In genomic region chr8:111962589-111962988, GRCm38 (mm10) we compare ENCODE assay signal across 10 mouse cellular contexts.
"Had no signal": no experiment of that assay in that cellular context is flagged by ENCODE, and none has a peak within 500 bp of the region (broad histone marks: within the 10 kb centered on the region; RNA-seq: fewer than 3 reads in every experiment).

No protein-coding gene starts in this region.

- H3K9me3 ChIP-seq: liver, embryonic 13.5 days had no signal

- H3K4me3 ChIP-seq: liver, embryonic 13.5 days had no signal

- H3K9ac ChIP-seq: liver, embryonic 13.5 days had no signal

- H3K27me3 ChIP-seq: liver, embryonic 13.5 days had no signal

- H3K27ac ChIP-seq: liver, embryonic 13.5 days had no signal

- DNase-seq: kidney, adult 9 months; kidney, postnatal 14 days; kidney, postnatal 4 days; liver, embryonic 13.5 days; lung, adult 2 months; lung, postnatal 14 days; lung, postnatal 4 days; midbrain, embryonic 14.5 days; thymus, postnatal 25 days had no signal

- H3K4me2 ChIP-seq: liver, embryonic 13.5 days; midbrain, embryonic 11.5 days had no signal
